Comparison of ENCODE assay signal across 8 mouse cellular contexts in the genomic region with DNA sequence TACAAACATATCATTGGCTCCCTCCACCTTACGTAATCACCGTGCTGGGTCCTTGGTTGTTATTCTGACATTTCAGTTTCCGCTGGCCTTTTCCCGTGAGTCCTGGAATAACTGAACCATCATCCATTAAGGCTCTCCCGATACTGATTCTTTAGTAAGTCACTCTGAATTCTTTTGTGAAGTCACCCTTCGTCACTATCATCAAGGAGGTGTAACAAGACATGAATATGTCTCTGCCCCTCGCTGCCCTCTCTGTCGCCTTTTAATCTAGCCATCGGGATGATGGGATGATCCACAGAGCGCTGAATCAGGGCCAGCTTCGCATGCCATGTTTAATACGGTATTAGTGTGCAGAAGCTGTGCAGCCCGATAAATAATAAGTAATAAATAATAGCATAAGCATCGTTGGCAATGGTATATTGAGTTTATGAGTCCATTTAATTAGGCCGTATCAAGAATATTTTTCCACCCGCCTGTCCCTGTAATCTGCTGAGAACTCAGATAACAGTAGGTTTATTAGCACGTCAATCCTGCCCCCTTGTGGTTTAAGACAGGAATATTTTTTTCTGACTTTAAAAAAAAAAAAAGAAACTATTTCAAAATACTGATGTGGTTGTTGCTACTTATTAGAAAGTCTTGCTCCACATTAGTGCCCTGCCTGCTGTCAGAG. TPM values are rescaled to one million over a fixed set of nuclear protein-coding genes. Genes with fewer than 3 reads are reported as not detected.
DNase-seq lines count a peak whose midpoint lies in the region; ATAC-seq and TF ChIP-seq lines count a peak whose summit lies in the region.

No protein-coding gene starts in this region.

- H3K4me2 ChIP-seq in lung, embryonic 14.5 days: peak overlapping the region; percentile 50
- peak overlapping the region; percentile 49 for H3K4me2 ChIP-seq in intestine, postnatal 0 days (replicated peaks; ENCODE audit: low read depth)
- H3K4me2 ChIP-seq in liver, embryonic 11.5 days: peak overlapping the region; percentile 68
- H3K4me2 ChIP-seq in neural tube, embryonic 13.5 days: peak overlapping the region; percentile 57

- peaks cover 6% of the 10 kb centered on the region; the same call in 1 of the 2 replicates for H3K4me1 ChIP-seq in lung, embryonic 14.5 days (ENCODE audit: insufficient read depth)
- H3K4me1 ChIP-seq in intestine, postnatal 0 days (replicated peaks; ENCODE audit: control insufficient read depth, insufficient read depth, low read length): no peaks in the 10 kb centered on the region; the same call in 1 of the 2 replicates
- H3K4me1 ChIP-seq in liver, embryonic 11.5 days (replicated peaks; ENCODE audit: control insufficient read depth, insufficient read depth, low read length): peaks cover 22% of the 10 kb centered on the region
- peaks cover 19% of the 10 kb centered on the region for H3K4me1 ChIP-seq in neural tube, embryonic 13.5 days (replicated peaks)

- H3K27ac ChIP-seq in lung, embryonic 14.5 days (ENCODE audit: low read depth): no peak overlapping the region
- H3K27ac ChIP-seq in intestine, postnatal 0 days (ENCODE audit: low read depth, low read length): no peak overlapping the region
- no peak overlapping the region for H3K27ac ChIP-seq in liver, embryonic 11.5 days (ENCODE audit: low read depth, low read length)
- peak overlapping the region; percentile 88 for H3K27ac ChIP-seq in neural tube, embryonic 13.5 days (replicated peaks)

- no peaks in the 10 kb centered on the region for H3K36me3 ChIP-seq in lung, embryonic 14.5 days (ENCODE audit: insufficient read depth)
- H3K36me3 ChIP-seq in intestine, postnatal 0 days (ENCODE audit: control insufficient read depth, insufficient read depth): peaks cover 13% of the 10 kb centered on the region; the same call in 1 of the 2 replicates
- no peaks in the 10 kb centered on the region for H3K36me3 ChIP-seq in liver, embryonic 11.5 days (ENCODE audit: control insufficient read depth, insufficient read depth, low read length)
- H3K36me3 ChIP-seq in neural tube, embryonic 13.5 days: no peaks in the 10 kb centered on the region

- 0 out of 2 replicates have a peak overlapping the region, but pooled peaks have one; percentile 5 for H3K4me3 ChIP-seq in lung, embryonic 14.5 days (ENCODE audit: low read depth, low read length)
- H3K4me3 ChIP-seq in intestine, postnatal 0 days (ENCODE audit: low read depth, low read length): 0 out of 2 replicates have a peak overlapping the region, but pooled peaks have one; percentile 6
- peak overlapping the region; percentile 26; the same call in 1 of the 2 replicates for H3K4me3 ChIP-seq in liver, embryonic 11.5 days (ENCODE audit: low read depth, low read length)
- H3K4me3 ChIP-seq in neural tube, embryonic 13.5 days: peak overlapping the region; percentile 38

- no peak overlapping the region for H3K9ac ChIP-seq in lung, embryonic 14.5 days
- no peak overlapping the region for H3K9ac ChIP-seq in intestine, postnatal 0 days (ENCODE audit: low read depth, low read length)
- no peak overlapping the region for H3K9ac ChIP-seq in liver, embryonic 11.5 days (ENCODE audit: low read depth, low read length)
- peak overlapping the region; percentile 63 for H3K9ac ChIP-seq in neural tube, embryonic 13.5 days

- H3K9me3 ChIP-seq in lung, embryonic 14.5 days (ENCODE audit: low read depth, low read length): no peaks in the 10 kb centered on the region
- H3K9me3 ChIP-seq in intestine, postnatal 0 days (ENCODE audit: control insufficient read depth): no peaks in the 10 kb centered on the region
- no peaks in the 10 kb centered on the region for H3K9me3 ChIP-seq in liver, embryonic 11.5 days (ENCODE audit: control insufficient read depth, low read length)
- no peaks in the 10 kb centered on the region for H3K9me3 ChIP-seq in neural tube, embryonic 13.5 days

- TF ChIP-seq CTCF in lung, embryonic 14.5 days (IDR thresholded peaks at IDR 0.05; ENCODE audit: low read depth): peak; percentile 73
- peak; percentile 73 for TF ChIP-seq CTCF in intestine, postnatal 0 days (IDR thresholded peaks at IDR 0.05; ENCODE audit: low read depth)

- no peak for ATAC-seq in lung, embryonic 14.5 days (ENCODE audit: insufficient read depth)
- no peak for ATAC-seq in intestine, postnatal 0 days
- ATAC-seq in liver, embryonic 11.5 days (replicated peaks; ENCODE audit: low FRiP score): no peak
- ATAC-seq in neural tube, embryonic 13.5 days (ENCODE audit: low read depth): peak; percentile 47

- peak; percentile 85 for DNase-seq in lung, embryonic 14.5 days
- no peak for DNase-seq in lung, postnatal 14 days
- peak; percentile 67 for DNase-seq in cerebellum, adult 8-10 months
- DNase-seq in forelimb bud, embryonic 11.5 days (ENCODE audit: low read depth, low spot score): peak; percentile 54
- no peak for DNase-seq in liver, embryonic 11.5 days (ENCODE audit: low spot score)
- no peak for DNase-seq in testis, postnatal 10 days (ENCODE audit: low spot score)

- WGBS in lung, embryonic 14.5 days: 32% methylated on average over 17 of the region's 17 CpGs
- 46% methylated on average over 17 of the region's 17 CpGs for WGBS in intestine, postnatal 0 days
- WGBS in liver, embryonic 11.5 days: 31% methylated on average over 17 of the region's 17 CpGs
- 21% methylated on average over 17 of the region's 17 CpGs for WGBS in neural tube, embryonic 13.5 days

- no peaks in the 10 kb centered on the region for H3K27me3 ChIP-seq in lung, embryonic 14.5 days (ENCODE audit: insufficient read depth, low read length)
- no peaks in the 10 kb centered on the region for H3K27me3 ChIP-seq in intestine, postnatal 0 days (replicated peaks; ENCODE audit: control insufficient read depth, insufficient read depth, low read length)
- H3K27me3 ChIP-seq in liver, embryonic 11.5 days (replicated peaks; ENCODE audit: control insufficient read depth, insufficient read depth, low read length): no peaks in the 10 kb centered on the region
- H3K27me3 ChIP-seq in neural tube, embryonic 13.5 days: no peaks in the 10 kb centered on the region

RNA-seq across cellular contexts. Expression of gene Mdm2, which starts 33.8 kb away (rescaled TPM):
- polyA plus RNA-seq in lung, embryonic 14.5 days (2014; fragmentation: Nextera tagmentation; extraction: Ambion mirVana): 49.1 and 50.5 TPM in 2 replicates
- polyA plus RNA-seq in intestine, postnatal 0 days (2015; fragmentation: Nextera tagmentation; extraction: Ambion mirVana): 16.5 and 19.8 TPM in 2 replicates
- polyA plus RNA-seq in liver, embryonic 11.5 days (2014; fragmentation: Nextera tagmentation; extraction: Ambion mirVana): 56.0 and 56.7 TPM in 2 replicates
- 52.5 and 66.2 TPM in 2 replicates for polyA plus RNA-seq in neural tube, embryonic 13.5 days (2015; fragmentation: Nextera tagmentation; extraction: Ambion mirVana)

RNA-seq across cellular contexts. Expression of gene Cpm, which starts 47.5 kb away (rescaled TPM):
- polyA plus RNA-seq in lung, embryonic 14.5 days (2014; fragmentation: Nextera tagmentation; extraction: Ambion mirVana): 23.5 and 25.3 TPM in 2 replicates
- polyA plus RNA-seq in intestine, postnatal 0 days (2015; fragmentation: Nextera tagmentation; extraction: Ambion mirVana): 32.8 and 33.8 TPM in 2 replicates
- 55.7 and 55.9 TPM in 2 replicates for polyA plus RNA-seq in liver, embryonic 11.5 days (2014; fragmentation: Nextera tagmentation; extraction: Ambion mirVana)
- 6.2 and 6.9 TPM in 2 replicates for polyA plus RNA-seq in neural tube, embryonic 13.5 days (2015; fragmentation: Nextera tagmentation; extraction: Ambion mirVana)

Comparison
In these comparisons a context has a peak if more than half of its experiments do, and no peak if none do; other contexts are left out.
1. DNase-seq: peak in lung, embryonic 14.5 days (single experiment), cerebellum, adult 8-10 months (single experiment) and forelimb bud, embryonic 11.5 days (single experiment); none in lung, postnatal 14 days (single experiment), liver, embryonic 11.5 days (single experiment) and testis, postnatal 10 days (single experiment).
2. Peak in every context shown above with its lines, with median percentiles within 50 percentile points of each other: H3K4me2 ChIP-seq and H3K4me3 ChIP-seq.